Mouse (Mus musculus) MEL (cell line): Measurements from ENCODE around the gene Pcsk2. TPM values are rescaled to one million over a fixed set of nuclear protein-coding genes. Genes with fewer than 3 reads are reported as not detected.

Experiments
- DNase-seq: peaks from one replicate; pipeline ENCODE4 v3.0.0; 2011; ENCODE audit warnings: low read depth, low spot score
- H3K27ac ChIP-seq: 2 replicates; pipeline ENCODE4 v1.5.1; 2012; ENCODE audit warnings: low read depth, mild to moderate bottlenecking, control low read depth, low read length, moderate library complexity; ENCODE audit not compliant: control insufficient read depth
- H3K27me3 ChIP-seq, 2 experiments: fragments of 150-350 bp in 1 of 2; sonication (generic) in 1 of 2; 2 replicates each; pipeline ENCODE4 v1.6.1; 2012; ENCODE audit warnings: low read length in 2 of 2, mild to moderate bottlenecking in 2 of 2, improper control_type of control experiment in 1 of 2, moderate library complexity in 1 of 2; ENCODE audit not compliant: insufficient read depth in 2 of 2, control insufficient read depth in 1 of 2
- H3K36me3 ChIP-seq, 2 experiments: 2 replicates each; pipeline ENCODE4 v1.6.1; 2012 to 2014; ENCODE audit warnings: low read length in 2 of 2, improper control_type of control experiment in 1 of 2, inconsistent platforms in 1 of 2, mild to moderate bottlenecking in 1 of 2; ENCODE audit not compliant: insufficient read depth in 2 of 2, control insufficient read depth in 1 of 2
- H3K4me1 ChIP-seq, 2 experiments: fragments of 150-350 bp in 1 of 2; sonication (generic) in 1 of 2; 2 replicates each; pipeline ENCODE4 v1.6.1; 2012; ENCODE audit warnings: low read length in 2 of 2, improper control_type of control experiment in 1 of 2, mild to moderate bottlenecking in 1 of 2; ENCODE audit not compliant: insufficient read depth in 2 of 2, control insufficient read depth in 1 of 2
- H3K4me3 ChIP-seq, 2 experiments: fragments of 150-350 bp in 1 of 2; sonication (generic) in 1 of 2; 2 replicates each; pipeline ENCODE4 v1.5.1; 2012; ENCODE audit warnings: low read depth in 2 of 2, low read length in 2 of 2, mild to moderate bottlenecking in 2 of 2, moderate library complexity in 2 of 2, control low read depth in 1 of 2, improper control_type of control experiment in 1 of 2; ENCODE audit not compliant: control insufficient read depth in 1 of 2, insufficient read depth in 1 of 2
- H3K79me2 ChIP-seq: 2 replicates; pipeline ENCODE4 v1.6.1; 2012; ENCODE audit warnings: mild to moderate bottlenecking, low read length, moderate library complexity; ENCODE audit not compliant: control insufficient read depth, poor library complexity, insufficient read depth
- H3K9ac ChIP-seq: 2 replicates; pipeline ENCODE4 v1.6.1; 2012; ENCODE audit warnings: low read depth, mild to moderate bottlenecking, control low read depth, low read length, moderate library complexity; ENCODE audit not compliant: control insufficient read depth, poor library complexity, severe bottlenecking
- H3K9me3 ChIP-seq: fragments of 150-350 bp; sonication (generic); replicated peaks from 2 replicates; pipeline ENCODE4 v1.6.1; 2012; ENCODE audit warnings: mild to moderate bottlenecking, low read length, improper control_type of control experiment, moderate library complexity; ENCODE audit not compliant: insufficient read depth
- CTCF ChIP-seq, 3 experiments: IDR thresholded peaks in 2 of 3; conservative IDR thresholded peaks in 1 of 3; 2 replicates each; pipeline ENCODE4 v1.5.1; 2011 to 2012; ENCODE audit warnings: low read length in 3 of 3, low read depth in 2 of 3, mild to moderate bottlenecking in 2 of 3, improper control_type of control experiment in 1 of 3, inconsistent platforms in 1 of 3, mixed read lengths in 1 of 3, moderate library complexity in 1 of 3; ENCODE audit not compliant: control insufficient read depth in 1 of 3, insufficient read depth in 1 of 3, poor library complexity in 1 of 3, severe bottlenecking in 1 of 3
- ELF1 ChIP-seq: IDR thresholded peaks from 2 replicates; pipeline ENCODE4 v1.6.1; 2014; ENCODE audit warnings: low read depth, mild to moderate bottlenecking, inconsistent platforms, low read length, improper control_type of control experiment, moderate library complexity
- EP300 ChIP-seq, 2 experiments: IDR thresholded peaks; 2 replicates each; pipeline ENCODE4 v1.6.1; 2011; ENCODE audit warnings: improper control_type of control experiment in 2 of 2, low read length in 2 of 2, low read depth in 1 of 2, mild to moderate bottlenecking in 1 of 2
- ETS1 ChIP-seq: IDR thresholded peaks from 2 replicates; pipeline ENCODE4 v1.6.1; 2012; ENCODE audit warnings: low read depth, mild to moderate bottlenecking, inconsistent platforms, low read length, improper control_type of control experiment, moderate library complexity
- GABPA ChIP-seq: IDR thresholded peaks from 2 replicates; pipeline ENCODE4 v1.6.1; 2012; ENCODE audit warnings: low read depth, mild to moderate bottlenecking, inconsistent platforms, low read length, improper control_type of control experiment, moderate library complexity
- GATA1 ChIP-seq: IDR thresholded peaks from 2 replicates; pipeline ENCODE4 v1.6.1; 2011; ENCODE audit warnings: low read depth, low read length, improper control_type of control experiment
- HCFC1 ChIP-seq: IDR thresholded peaks from 2 replicates; pipeline ENCODE4 v1.6.1; 2012; ENCODE audit warnings: low read depth, mild to moderate bottlenecking, inconsistent platforms, low read length, improper control_type of control experiment, moderate library complexity
- JUND ChIP-seq: IDR thresholded peaks from 2 replicates; pipeline ENCODE4 v1.6.1; 2011; ENCODE audit warnings: low read depth, mild to moderate bottlenecking, improper control_type of control experiment, low read length
- MAFK ChIP-seq: IDR thresholded peaks from 2 replicates; pipeline ENCODE4 v1.6.1; 2011; ENCODE audit warnings: low read depth, mild to moderate bottlenecking, low read length, improper control_type of control experiment, borderline replicate concordance
- MAX ChIP-seq: IDR thresholded peaks from 2 replicates; pipeline ENCODE4 v1.6.1; 2011; ENCODE audit warnings: low read length, improper control_type of control experiment
- MAZ ChIP-seq: IDR thresholded peaks from 2 replicates; pipeline ENCODE4 v1.6.1; 2012; ENCODE audit warnings: low read depth, mild to moderate bottlenecking, inconsistent platforms, low read length, improper control_type of control experiment
- MXI1 ChIP-seq: IDR thresholded peaks from 2 replicates; pipeline ENCODE4 v1.6.1; 2011; ENCODE audit warnings: mild to moderate bottlenecking, low read depth, low read length, improper control_type of control experiment
- MYC ChIP-seq: IDR thresholded peaks from 2 replicates; pipeline ENCODE4 v1.6.1; 2011; ENCODE audit warnings: low read depth, mild to moderate bottlenecking, low read length, improper control_type of control experiment, moderate library complexity
- NELFE ChIP-seq: IDR thresholded peaks from 2 replicates; pipeline ENCODE4 v1.6.1; 2011; ENCODE audit warnings: low read depth, low read length, improper control_type of control experiment
- NRF1 ChIP-seq: IDR thresholded peaks from 2 replicates; pipeline ENCODE4 v1.6.1; 2014; ENCODE audit warnings: low read depth, mild to moderate bottlenecking, inconsistent platforms, low read length, improper control_type of control experiment, moderate library complexity; ENCODE audit not compliant: poor library complexity, insufficient read depth, severe bottlenecking
- POLR2AphosphoS5 ChIP-seq: IDR thresholded peaks from 2 replicates; pipeline ENCODE4 v1.6.1; 2012; ENCODE audit warnings: low read depth, borderline replicate concordance, mild to moderate bottlenecking, inconsistent platforms, low read length, moderate library complexity, mixed read lengths
- RAD21 ChIP-seq: IDR thresholded peaks from 2 replicates; pipeline ENCODE4 v1.6.1; 2011; ENCODE audit warnings: mild to moderate bottlenecking, low read depth, low read length, improper control_type of control experiment
- RCOR1 ChIP-seq: IDR thresholded peaks from 2 replicates; pipeline ENCODE4 v1.6.1; 2012; ENCODE audit warnings: low read depth, mild to moderate bottlenecking, inconsistent platforms, low read length, improper control_type of control experiment
- SIN3A ChIP-seq: IDR thresholded peaks from 2 replicates; pipeline ENCODE4 v1.6.1; 2012; ENCODE audit warnings: low read length, improper control_type of control experiment, inconsistent platforms
- SMC3 ChIP-seq: IDR thresholded peaks from 2 replicates; pipeline ENCODE4 v1.6.1; 2011; ENCODE audit warnings: low read depth, low read length, improper control_type of control experiment
- TAL1 ChIP-seq: IDR thresholded peaks from 2 replicates; pipeline ENCODE4 v1.6.1; 2012; ENCODE audit warnings: mild to moderate bottlenecking, inconsistent platforms, low read length, moderate library complexity, mixed read lengths
- TCF12 ChIP-seq: IDR thresholded peaks from 2 replicates; pipeline ENCODE4 v1.6.1; 2014; ENCODE audit warnings: low read depth, mild to moderate bottlenecking, inconsistent platforms, low read length, improper control_type of control experiment, moderate library complexity
- USF1 ChIP-seq: IDR thresholded peaks from 2 replicates; pipeline ENCODE4 v1.6.1; 2014; ENCODE audit warnings: low read depth, mild to moderate bottlenecking, inconsistent platforms, low read length, improper control_type of control experiment, moderate library complexity
- ZC3H11A ChIP-seq: IDR thresholded peaks from 2 replicates; pipeline ENCODE4 v1.6.1; 2012; ENCODE audit warnings: low read depth, mild to moderate bottlenecking, inconsistent platforms, low read length, improper control_type of control experiment
- ZNF384 ChIP-seq: IDR thresholded peaks from 2 replicates; pipeline ENCODE4 v1.6.1; 2012; ENCODE audit warnings: low read depth, mild to moderate bottlenecking, inconsistent platforms, low read length, improper control_type of control experiment
- polyA plus RNA-seq, 2 experiments: library from polyadenylated mRNA; stranded (reverse) in 1 of 2; unstranded in 1 of 2; fragments of >175 nt in 1 of 2; fragments of >200 nt in 1 of 2; gene quantifications; 2 replicates each; pipeline versions ENCODE4 v1.2.1 to v1.2.4; 2012; ENCODE audit warnings: low replicate concordance in 2 of 2, low read depth in 1 of 2; ENCODE audit not compliant: insufficient read length in 2 of 2, insufficient read depth in 1 of 2, missing spikeins in 1 of 2
- total RNA-seq: library from RNA; depleted of rRNA; stranded (reverse); fragments of 300-350 nt; gene quantifications from 2 replicates; pipeline ENCODE4 v1.2.3, GENCODE M21; 2012

Pcsk2 gene
- total and polyA plus RNA-seq, 3 experiments: not detected

DNA sequence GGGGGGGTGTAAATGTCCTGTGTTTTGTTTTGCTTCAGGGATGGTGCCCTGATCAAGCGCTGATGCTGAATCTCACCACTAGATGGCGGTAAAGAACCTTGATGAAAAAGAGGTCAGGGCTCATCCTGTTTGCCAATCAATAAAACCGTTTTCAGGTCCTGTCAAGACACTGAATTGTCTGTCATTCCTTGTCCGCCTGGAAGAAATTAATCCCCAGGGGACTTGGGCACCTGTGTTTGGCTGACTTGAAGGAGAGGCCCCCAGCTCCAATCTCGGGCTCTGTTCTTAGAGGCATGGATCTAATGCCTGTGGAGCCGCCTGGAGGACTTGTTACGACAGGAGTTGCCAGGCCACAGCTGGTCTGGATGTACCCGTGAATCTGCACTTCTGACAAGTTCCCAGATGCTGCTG lies 291.3 kb downstream of the Pcsk2 start (continued):
- no peak for TF ChIP-seq GABPA

DNA sequence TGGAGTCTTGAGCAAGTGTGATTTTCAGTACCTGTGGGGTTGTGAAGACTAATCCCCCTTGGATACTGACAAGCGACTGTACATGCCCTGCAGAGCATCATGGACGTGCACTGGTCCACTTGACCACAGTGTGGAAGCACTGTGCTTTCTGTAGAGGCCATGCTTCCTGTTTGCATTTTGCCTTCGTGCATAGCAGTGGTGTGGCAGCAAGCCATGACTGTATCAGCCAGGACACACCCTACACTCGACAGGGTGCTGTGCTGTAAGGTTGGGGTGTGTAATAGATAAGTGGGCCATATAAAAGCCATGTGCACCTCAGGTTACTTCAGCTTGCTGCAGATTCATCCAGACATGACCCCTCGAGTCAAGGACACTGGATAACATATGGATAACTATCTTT lies 292.7 kb downstream of the Pcsk2 start:
- Histone ChIP-seq H3K9ac (no peak overlapping the region), H3K27ac (no peak overlapping the region), H3K4me1 (peaks cover 7 to 9% of the 10 kb centered on the region in 2 experiments), H3K27me3 (no peaks in the 10 kb centered on the region), H3K4me3 (no peak overlapping the region), H3K9me3 (no peaks in the 10 kb centered on the region), H3K36me3 (peaks cover 0 to 3% of the 10 kb centered on the region in 2 experiments; a peak in 2 of 4 replicates), H3K79me2 (no peaks in the 10 kb centered on the region)
- DNase-seq: peak; percentile 81
- peak; percentile 73 for TF ChIP-seq SMC3
- no peak for TF ChIP-seq MAZ
- TF ChIP-seq ZNF384: no peak
- 0 out of 2 replicates have a peak, but pooled peaks have one; percentile 33 for TF ChIP-seq ETS1
- no peak for TF ChIP-seq USF1
- TF ChIP-seq ZC3H11A: peak; percentile 52
- peak; percentile 56 for TF ChIP-seq RAD21
- 0 out of 2 replicates have a peak, but pooled peaks have one; percentile 39 for TF ChIP-seq TCF12
- TF ChIP-seq CTCF (IDR thresholded peaks at IDR 0.05 in 2 of 3, conservative IDR thresholded peaks at IDR 0.05 in 1 of 3; ENCODE audit: control insufficient read depth in 1 of 3, insufficient read depth in 1 of 3, low read depth in 2 of 3, low read length in 3 of 3, poor library complexity in 1 of 3, severe bottlenecking in 1 of 3): peak; percentile 40 to 63 (median 42)
- no peak for TF ChIP-seq POLR2AphosphoS5
- peak; percentile 78 for TF ChIP-seq MAX
- peak; percentile 61 to 62 for TF ChIP-seq EP300 (IDR thresholded peaks at IDR 0.05; ENCODE audit: low read depth in 1 of 2, low read length in 2 of 2)
- TF ChIP-seq MXI1: peak; percentile 76
- peak; percentile 79 for TF ChIP-seq MYC
- TF ChIP-seq NRF1: no peak
- TF ChIP-seq JUND: no peak
- peak; percentile 63 for TF ChIP-seq SIN3A
- TF ChIP-seq HCFC1: no peak
- TF ChIP-seq GATA1: peak; percentile 59; the same call in 1 of the 2 replicates
- TF ChIP-seq TAL1: peak; percentile 13; the same call in 1 of the 2 replicates
- TF ChIP-seq ELF1: no peak
- TF ChIP-seq NELFE: no peak
- TF ChIP-seq RCOR1: peak; percentile 26; the same call in 1 of the 2 replicates
- no peak for TF ChIP-seq MAFK
